Mouse (Mus musculus) heart, adult 2 months (tissue): ENCODE measurements around the gene Ttc39a.

Experiments
- CTCF ChIP-seq: fragments of 200-600 bp; IDR thresholded peaks from 2 replicates; pipeline ENCODE4 v1.8.1; 2022; ENCODE audit warnings: antibody characterized with exemption, mild to moderate bottlenecking, moderate library complexity
- EP300 ChIP-seq: fragments of 200-500 bp; IDR thresholded peaks from 2 replicates; pipeline ENCODE4 v1.6.1; 2011; ENCODE audit warnings: low read depth, low read length, control low read depth; ENCODE audit not compliant: insufficient read depth

DNA sequence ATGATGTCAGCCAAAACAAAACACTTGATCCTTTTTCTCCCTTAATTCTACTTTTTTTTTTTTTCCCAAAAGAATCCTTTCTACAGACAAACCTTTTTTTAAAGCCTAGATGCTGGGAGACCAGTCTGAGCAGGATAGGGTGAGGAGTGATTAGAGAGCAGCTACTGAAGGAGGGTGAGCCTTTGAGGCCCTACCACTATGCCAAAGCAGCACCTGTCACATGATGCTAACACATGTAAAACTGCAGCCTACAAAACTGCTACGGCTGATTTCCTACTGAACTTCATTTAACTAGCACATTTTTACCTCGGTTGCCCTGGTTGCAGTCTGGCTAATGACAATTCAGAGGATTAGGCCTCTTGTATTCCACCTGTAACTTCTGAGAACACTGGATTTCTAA lies 38.5 kb downstream of the Ttc39a start:
- no peak for TF ChIP-seq EP300
- TF ChIP-seq CTCF, result no peak
